Comparison of ENCODE assay signal across 8 mouse cellular contexts in the genomic region with DNA sequence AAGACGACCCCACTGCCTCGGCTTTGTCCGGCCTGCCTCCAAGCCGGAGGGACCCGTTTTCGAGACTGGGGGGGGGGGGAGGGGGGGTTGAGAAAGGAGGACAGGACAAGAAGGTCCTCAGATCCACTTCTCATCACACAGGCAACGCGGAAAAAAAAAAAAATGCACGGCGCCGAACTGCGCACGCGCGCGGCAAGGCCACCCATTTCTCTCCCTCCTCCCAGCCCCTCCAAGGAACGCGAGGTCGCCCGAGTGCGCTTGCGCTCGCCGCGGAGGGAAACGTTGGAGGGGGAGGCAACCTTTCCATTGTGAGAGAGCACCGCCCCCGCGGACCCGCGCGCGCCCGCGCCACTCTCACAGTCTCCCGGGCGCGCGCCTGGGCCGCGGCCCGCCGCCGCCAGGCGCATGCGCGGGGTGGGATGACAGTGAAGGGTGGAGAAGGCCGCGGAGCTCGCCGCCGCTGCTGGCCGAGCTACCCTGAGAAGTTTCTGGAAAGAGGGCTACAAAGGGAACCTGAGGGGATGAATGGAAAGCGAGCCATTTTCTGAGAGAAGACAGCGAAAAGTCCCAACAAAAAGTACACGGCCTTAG. TPM values are rescaled to one million over a fixed set of nuclear protein-coding genes. Genes with fewer than 3 reads are reported as not detected.
DNase-seq lines count a peak whose midpoint lies in the region; ATAC-seq and TF ChIP-seq lines count a peak whose summit lies in the region.

No protein-coding gene starts in this region.

- H3K36me3 ChIP-seq in E14TG2a.4 (ENCODE audit: insufficient read depth, low read length), result peaks cover 7% of the 10 kb centered on the region; the same call in 1 of the 2 replicates
- H3K36me3 ChIP-seq in forebrain, embryonic 13.5 days (ENCODE audit: poor library complexity, severe bottlenecking), result no peaks in the 10 kb centered on the region
- no peaks in the 10 kb centered on the region for H3K36me3 ChIP-seq in neural tube, embryonic 15.5 days

- no peaks in the 10 kb centered on the region for H3K27me3 ChIP-seq in E14TG2a.4 (ENCODE audit: insufficient read depth, low read length)
- H3K27me3 ChIP-seq in forebrain, embryonic 13.5 days, result no peaks in the 10 kb centered on the region
- no peaks in the 10 kb centered on the region for H3K27me3 ChIP-seq in neural tube, embryonic 15.5 days (replicated peaks)

- peak overlapping the region; percentile 100 for H3K27ac ChIP-seq in forebrain, embryonic 13.5 days
- peak overlapping the region; percentile 100 for H3K27ac ChIP-seq in neural tube, embryonic 15.5 days (replicated peaks)

- H3K4me2 ChIP-seq in forebrain, embryonic 13.5 days, result peak overlapping the region; percentile 99
- peak overlapping the region; percentile 98 for H3K4me2 ChIP-seq in neural tube, embryonic 15.5 days

- peak; percentile 60 for ATAC-seq in forebrain, embryonic 13.5 days
- ATAC-seq in neural tube, embryonic 15.5 days (ENCODE audit: low FRiP score), result peak; percentile 77

- H3K4me3 ChIP-seq in E14TG2a.4 (replicated peaks; ENCODE audit: low read length), result peak overlapping the region; percentile 92
- H3K4me3 ChIP-seq in forebrain, embryonic 13.5 days, result peak overlapping the region; percentile 68
- H3K4me3 ChIP-seq in neural tube, embryonic 15.5 days (replicated peaks), result peak overlapping the region; percentile 71

- DNase-seq in c-Kit-positive CD71-positive TER-119-positive erythroid progenitor cells, embryonic 14.5 days (ENCODE audit: low spot score), result peak; percentile 98
- peak; percentile 99 to 100 for DNase-seq in heart, postnatal 14 days
- peak; percentile 99 for DNase-seq in layer of hippocampus, adult 11-12 months (ENCODE audit: low spot score)
- peak; percentile 99 for DNase-seq in lung, adult 18-20 months
- peak; percentile 99 for DNase-seq in testis, postnatal 14 days (ENCODE audit: low spot score)

- peak overlapping the region; percentile 93 for H3K9ac ChIP-seq in forebrain, embryonic 13.5 days
- H3K9ac ChIP-seq in neural tube, embryonic 15.5 days (replicated peaks), result peak overlapping the region; percentile 95

- H3K4me1 ChIP-seq in E14TG2a.4 (replicated peaks; ENCODE audit: low read depth, low read length), result peaks cover 36% of the 10 kb centered on the region
- H3K4me1 ChIP-seq in forebrain, embryonic 13.5 days, result peaks cover 44% of the 10 kb centered on the region
- H3K4me1 ChIP-seq in neural tube, embryonic 15.5 days, result peaks cover 33% of the 10 kb centered on the region

- TF ChIP-seq CTCF in E14TG2a.4 (conservative IDR thresholded peaks at IDR 0.05; ENCODE audit: low read length), result no peak

- no peaks in the 10 kb centered on the region for H3K9me3 ChIP-seq in E14TG2a.4 (ENCODE audit: low read length)
- H3K9me3 ChIP-seq in forebrain, embryonic 13.5 days (replicated peaks), result no peaks in the 10 kb centered on the region
- no peaks in the 10 kb centered on the region for H3K9me3 ChIP-seq in neural tube, embryonic 15.5 days (replicated peaks)

- intact Hi-C loops in heart, postnatal 14 days (cut with DNase I), result no loop called here

- under 1% methylated on average over 45 of the region's 56 CpGs for WGBS in forebrain, embryonic 13.5 days
- WGBS in neural tube, embryonic 15.5 days, result under 1% methylated on average over 49 of the region's 56 CpGs

RNA-seq across cellular contexts. Expression of a gene that starts 7.4 kb away (rescaled TPM):
- 16.7 and 17.1 TPM in 2 replicates for polyA plus RNA-seq in forebrain, embryonic 13.5 days (2015; fragmentation: Nextera tagmentation; extraction: Ambion mirVana)
- 10 to 100 TPM; 33.8 to 34.0 TPM for total RNA-seq in heart, postnatal 14 days (2021)
- polyA plus RNA-seq in neural tube, embryonic 15.5 days (2015; fragmentation: Nextera tagmentation; extraction: Ambion mirVana), result 13.4 and 13.7 TPM in 2 replicates

Comparison
In these comparisons a context has a peak if more than half of its experiments do, and no peak if none do; other contexts are left out.
1. Peak in every context shown above with its lines: DNase-seq, ATAC-seq, H3K4me3 ChIP-seq and H3K27ac ChIP-seq.